ENCODE assay signal across 7 mouse cellular contexts in the genomic region with DNA sequence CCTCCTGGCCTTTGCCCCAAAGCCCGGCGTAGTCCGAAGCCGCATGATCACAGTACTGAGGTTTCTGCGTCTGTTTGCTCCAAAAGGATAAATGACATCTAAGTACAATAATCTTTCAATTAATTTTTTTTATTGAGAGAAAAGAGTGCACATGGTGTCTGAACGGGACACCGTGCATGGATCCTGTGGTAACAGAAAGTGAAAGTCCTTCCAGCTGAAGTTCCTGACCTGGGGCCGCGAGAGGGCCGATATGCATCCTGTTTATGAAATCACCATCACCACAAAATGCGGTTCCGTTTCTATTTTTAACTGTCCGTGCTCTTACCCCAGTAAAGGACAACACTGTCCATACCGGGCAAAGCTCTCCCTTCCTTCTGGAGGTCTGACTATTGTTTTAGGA.
DNase-seq lines count a peak whose midpoint lies in the region; ATAC-seq lines count a peak whose summit lies in the region.

No protein-coding gene starts in this region.

- WGBS in heart, embryonic 13.5 days: 65% methylated on average over 14 of the region's 14 CpGs

- H3K27me3 ChIP-seq in heart, embryonic 13.5 days (replicated peaks): no peaks in the 10 kb centered on the region

- H3K4me2 ChIP-seq in heart, embryonic 13.5 days: peak overlapping the region; percentile 49

- DNase-seq in c-Kit-positive CD71-positive TER-119-positive erythroid progenitor cells, embryonic 14.5 days (ENCODE audit: low spot score): peak; percentile 1
- DNase-seq in kidney, postnatal 4 days: peak; percentile 31 to 47
- DNase-seq in frontal cortex, postnatal 10 days (ENCODE audit: low spot score in 2 of 2): no peak
- no peak for DNase-seq in right cerebral cortex, postnatal 25 days

- ATAC-seq in heart, embryonic 13.5 days (ENCODE audit: extremely low read depth, insufficient number of reproducible peaks, low FRiP score, low TSS enrichment): no peak
- peak; percentile 99 for ATAC-seq in megakaryocyte, adult 5-6 weeks (ENCODE audit: poor library complexity, severe bottlenecking)
- no peak for ATAC-seq in erythroid progenitor cell, adult 5-6 weeks (replicated peaks; ENCODE audit: low FRiP score, poor library complexity, severe bottlenecking)

- H3K4me1 ChIP-seq in heart, embryonic 13.5 days: no peaks in the 10 kb centered on the region

- no peak overlapping the region for H3K27ac ChIP-seq in heart, embryonic 13.5 days (replicated peaks)

- H3K4me3 ChIP-seq in heart, embryonic 13.5 days: peak overlapping the region; percentile 16; the same call in 1 of the 2 replicates

- H3K9ac ChIP-seq in heart, embryonic 13.5 days: no peak overlapping the region

- no peaks in the 10 kb centered on the region for H3K36me3 ChIP-seq in heart, embryonic 13.5 days

- H3K9me3 ChIP-seq in heart, embryonic 13.5 days: no peaks in the 10 kb centered on the region

Comparison
In these comparisons a context has a peak if more than half of its experiments do, and no peak if none do; other contexts are left out.
1. DNase-seq: peak in c-Kit-positive CD71-positive TER-119-positive erythroid progenitor cells, embryonic 14.5 days (single experiment) and kidney, postnatal 4 days (2 of 2); none in frontal cortex, postnatal 10 days (0 of 2) and right cerebral cortex, postnatal 25 days (single experiment).